Mouse (Mus musculus): ENCODE results near the gene Gm17660.

- TF ChIP-seq CTCF (IDR thresholded peaks at IDR 0.05; ENCODE audit: extremely low read depth, insufficient read length, insufficient replicate concordance, low read depth, low read length) (no peak), POLR2A (IDR thresholded peaks at IDR 0.05; ENCODE audit: low read depth, low read length) (no peak)
Observed at GRCm38 (mm10) chr5:104103171-104103570, 25.8 kb upstream of the Gm17660 start.

Measured in small intestine, adult 2 months (tissue).